Mouse (Mus musculus): ENCODE results near the gene Wdfy4. TPM values are rescaled to one million over a fixed set of nuclear protein-coding genes. Genes with fewer than 3 reads are reported as not detected.

Wdfy4 gene
- total RNA-seq, 2 experiments from 2014 or later: 2.2 TPM

GRCm38 (mm10) chr14:33078110-33078509, 107.2 kb downstream of the Wdfy4 start:
- DNase-seq: no peak

GRCm38 (mm10) chr14:33073355-33073754, 112.0 kb downstream of the Wdfy4 start:
- DNase-seq: no peak

GRCm38 (mm10) chr14:33072351-33072750, 113.0 kb downstream of the Wdfy4 start:
- no peak for DNase-seq

- no peak for DNase-seq
Measured at GRCm38 (mm10) chr14:33067676-33068075, 117.6 kb downstream of the Wdfy4 start.

DNA sequence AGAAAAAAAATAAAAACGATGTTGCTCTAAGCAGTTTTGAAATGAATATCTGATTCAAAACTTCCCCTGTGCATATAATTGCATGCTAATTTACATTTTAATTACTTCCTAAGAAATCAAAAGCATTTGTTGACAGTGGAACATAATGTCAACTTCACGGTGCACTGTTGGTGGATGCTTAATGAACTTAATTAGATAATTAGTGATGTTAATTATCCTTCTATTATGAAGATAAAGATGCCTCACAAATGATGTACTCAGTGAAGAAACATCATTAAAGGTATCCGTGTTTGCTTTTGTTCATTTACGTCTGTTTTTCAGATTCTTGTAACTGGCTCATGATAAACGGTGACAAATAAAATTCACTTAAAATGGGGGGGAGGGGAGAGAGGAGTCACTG, 122.3 kb downstream of the Wdfy4 start:
- no peak for DNase-seq

GRCm38 (mm10) chr14:33058881-33059660, 126.2 kb downstream of the Wdfy4 start:
- no peak for DNase-seq

- DNase-seq: no peak
Measured at GRCm38 (mm10) chr14:33053441-33053840, 131.9 kb downstream of the Wdfy4 start.

DNA sequence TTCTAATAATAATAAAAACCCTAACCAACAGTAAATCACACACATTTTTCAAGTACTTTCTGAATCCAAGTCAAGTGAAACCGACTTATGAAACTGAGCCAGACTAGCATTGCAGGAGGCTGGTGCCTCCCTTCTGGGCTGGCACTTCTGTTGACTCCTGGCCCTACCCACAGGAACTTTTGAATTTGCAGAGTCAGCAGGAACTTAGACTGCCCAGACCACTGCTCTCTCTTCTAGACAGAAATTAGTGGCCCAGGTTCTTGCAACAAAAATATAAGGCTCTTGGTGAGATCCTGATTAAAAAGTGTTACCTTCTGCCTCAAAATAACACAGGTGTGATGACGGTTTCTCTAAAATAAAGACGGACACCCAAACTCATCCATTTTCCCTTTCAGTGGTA, 140.1 kb downstream of the Wdfy4 start:
- DNase-seq: no peak

GRCm38 (mm10) chr14:33036811-33037210, 148.5 kb downstream of the Wdfy4 start:
- DNase-seq: peak; percentile 16

DNA sequence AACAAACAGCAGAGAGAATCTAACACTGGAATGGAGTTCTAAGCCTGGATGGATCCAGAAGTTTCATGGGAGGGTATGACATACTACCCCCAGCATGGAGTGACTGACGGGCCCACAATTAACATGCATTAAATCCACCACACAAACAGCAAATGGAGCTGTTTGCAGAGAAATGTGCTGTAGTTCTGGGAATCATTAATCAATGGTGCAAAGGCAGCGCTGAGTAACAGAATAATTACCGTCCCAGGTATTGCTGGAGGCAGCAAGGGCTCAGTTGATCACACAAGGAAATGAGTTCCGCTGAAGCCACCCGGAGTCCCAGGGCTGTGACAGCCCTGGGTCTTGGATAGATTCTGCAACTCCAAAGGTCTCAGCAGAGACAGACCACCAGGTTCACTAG, 149.9 kb downstream of the Wdfy4 start:
- DNase-seq: no peak

DNA sequence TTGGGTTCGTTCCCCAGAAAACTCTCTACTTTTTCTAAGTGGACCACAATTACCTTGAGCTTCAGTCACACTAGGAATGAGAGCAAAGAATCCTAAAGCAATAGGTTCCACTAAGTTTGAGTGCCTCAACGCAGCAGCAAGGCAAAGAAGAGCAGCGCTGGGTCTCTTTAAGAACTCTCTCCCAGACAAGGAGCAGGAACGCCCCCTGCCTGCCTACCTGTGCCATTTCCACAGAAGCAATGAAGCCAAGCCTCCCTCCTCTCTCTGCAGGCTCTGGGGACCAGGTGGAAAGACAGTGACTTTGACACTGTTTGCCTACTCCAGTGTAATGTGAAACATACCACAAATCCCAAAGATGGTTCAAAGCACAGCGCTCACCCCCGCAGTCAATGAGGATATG, 151.9 kb downstream of the Wdfy4 start:
- peak; percentile 67 for DNase-seq

- DNase-seq: no peak
Measured at GRCm38 (mm10) chr14:33030849-33031248, 154.5 kb downstream of the Wdfy4 start.

- peak; percentile 15 for DNase-seq
Measured at GRCm38 (mm10) chr14:33019606-33020005, 165.7 kb downstream of the Wdfy4 start.

GRCm38 (mm10) chr14:33019050-33019449, 166.3 kb downstream of the Wdfy4 start:
- no peak for DNase-seq

- DNase-seq: peak; percentile 30
Measured at GRCm38 (mm10) chr14:33007638-33008037, 177.7 kb downstream of the Wdfy4 start.

- no peak for DNase-seq
Measured at GRCm38 (mm10) chr14:33005114-33005513, 180.2 kb downstream of the Wdfy4 start.

GRCm38 (mm10) chr14:33000112-33000979, 185.0 kb downstream of the Wdfy4 start:
- DNase-seq: no peak

- DNase-seq: no peak
Measured at GRCm38 (mm10) chr14:32999511-32999910, 185.8 kb downstream of the Wdfy4 start.

DNA sequence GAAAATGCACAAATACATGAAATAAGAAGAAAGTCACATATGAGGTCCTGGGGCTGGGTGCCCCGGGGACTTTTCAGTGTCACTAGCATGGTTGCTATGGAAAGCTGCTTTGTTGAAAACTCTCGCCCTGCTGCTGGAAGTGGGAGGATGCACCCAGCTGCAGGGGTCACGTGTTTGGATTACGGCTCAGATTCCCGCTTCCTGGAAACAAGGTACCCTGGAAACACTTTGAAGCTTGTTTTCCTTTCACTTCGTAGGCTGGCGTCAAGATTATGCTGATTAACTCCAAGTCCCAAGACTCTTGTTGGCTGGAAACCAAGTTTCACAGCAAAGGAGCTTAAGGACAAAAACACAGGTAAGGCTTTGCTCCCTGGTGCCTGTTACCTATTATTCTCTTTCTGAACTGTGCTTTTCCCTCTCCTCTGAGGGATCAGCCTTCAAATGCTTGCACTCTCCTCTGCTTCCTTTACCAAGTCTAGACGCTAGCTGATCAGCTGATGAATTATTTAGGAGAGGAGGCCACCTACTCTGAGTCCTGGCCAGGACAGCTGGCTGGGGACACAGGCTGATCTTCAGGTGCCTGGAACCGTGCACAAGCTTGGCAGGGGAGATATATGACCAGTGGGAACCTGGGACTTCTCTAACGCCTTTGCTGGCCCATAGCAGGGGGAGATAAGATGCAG, 190.2 kb downstream of the Wdfy4 start:
- peak; percentile 28 for DNase-seq

DNA sequence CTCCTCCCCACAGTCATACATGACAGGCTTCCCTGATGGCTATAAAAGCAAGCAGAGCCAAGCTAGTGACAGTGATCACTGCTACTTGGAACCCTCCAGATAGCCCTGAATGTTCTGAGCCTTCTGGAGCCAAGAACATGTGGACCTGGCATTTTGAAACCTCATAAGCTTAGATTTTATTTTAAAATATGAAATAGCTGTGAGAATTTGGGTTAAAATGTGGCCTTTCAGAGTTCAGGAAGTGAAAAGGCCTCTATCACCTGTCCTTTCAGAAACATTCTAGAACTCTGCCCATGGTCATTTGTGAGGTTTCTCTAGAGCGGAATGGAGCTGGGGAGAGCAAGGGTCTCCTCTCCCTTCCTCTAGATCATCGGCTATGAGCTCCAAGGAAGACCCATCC, 194.2 kb downstream of the Wdfy4 start, which contains the start of gene Lrrc18:
Gene Lrrc18 (plus strand): TSS at position 301 of the 400 bp plus-strand sequence.
- no peak for DNase-seq

DNA sequence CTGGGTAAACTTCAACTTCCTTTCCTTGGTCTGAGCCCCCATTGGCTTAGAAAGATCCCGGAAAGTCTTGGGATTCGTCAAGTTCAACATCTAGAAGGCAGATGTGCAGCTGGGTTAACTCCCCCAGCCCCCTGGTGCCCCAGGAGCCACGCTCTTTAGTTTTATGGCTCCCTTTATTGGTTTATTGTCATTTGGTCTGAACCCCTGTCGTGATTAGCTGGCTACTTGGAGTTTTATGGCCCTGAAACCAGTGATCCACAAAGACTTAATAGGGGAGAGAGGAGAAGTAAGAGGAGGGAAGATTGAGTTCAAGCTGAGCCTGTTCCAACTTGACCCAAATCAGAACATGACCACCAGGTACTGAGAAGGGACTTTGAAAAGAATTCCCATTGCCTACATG, 198.6 kb downstream of the Wdfy4 start:
- no peak for DNase-seq

DNA sequence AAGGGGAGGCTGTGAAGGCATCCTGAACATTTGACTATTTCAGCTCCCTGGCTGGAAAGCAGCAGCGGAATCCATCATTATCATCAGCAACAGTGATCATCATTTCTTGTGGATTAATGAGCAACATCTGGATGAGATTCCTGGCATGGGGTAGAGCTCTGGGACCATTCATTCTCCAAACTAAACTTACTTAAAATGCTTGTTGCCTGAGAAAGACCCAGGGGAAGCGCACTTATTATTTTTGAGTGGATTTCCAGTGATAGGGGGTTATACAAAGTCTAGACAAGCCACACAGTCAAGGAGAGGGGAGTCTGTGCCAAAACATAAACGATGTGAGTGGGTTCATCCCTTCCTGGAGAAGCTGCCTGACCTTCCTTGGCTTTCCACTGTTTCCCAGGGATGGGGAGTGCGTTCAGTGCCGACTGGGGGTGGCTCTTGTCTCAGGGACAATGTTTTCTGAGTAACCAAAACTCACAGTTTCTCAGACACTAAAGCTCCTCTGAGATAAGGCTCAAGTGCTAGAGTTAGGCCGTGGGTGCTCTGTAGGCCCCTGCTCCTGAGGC, 201.1 kb downstream of the Wdfy4 start:
- DNase-seq: peak; percentile 35

GRCm38 (mm10) chr14:32970700-32971099, 214.6 kb downstream of the Wdfy4 start:
- DNase-seq: no peak
